Mouse (Mus musculus) B cell, adult 2 months (primary cell): Measurements from ENCODE around the gene Slc35a3.

Experiments used
- DNase-seq, 2 experiments: peaks; one replicate each; pipeline ENCODE4 v3.0.0; 2022

Gene Slc35a3

DNA sequence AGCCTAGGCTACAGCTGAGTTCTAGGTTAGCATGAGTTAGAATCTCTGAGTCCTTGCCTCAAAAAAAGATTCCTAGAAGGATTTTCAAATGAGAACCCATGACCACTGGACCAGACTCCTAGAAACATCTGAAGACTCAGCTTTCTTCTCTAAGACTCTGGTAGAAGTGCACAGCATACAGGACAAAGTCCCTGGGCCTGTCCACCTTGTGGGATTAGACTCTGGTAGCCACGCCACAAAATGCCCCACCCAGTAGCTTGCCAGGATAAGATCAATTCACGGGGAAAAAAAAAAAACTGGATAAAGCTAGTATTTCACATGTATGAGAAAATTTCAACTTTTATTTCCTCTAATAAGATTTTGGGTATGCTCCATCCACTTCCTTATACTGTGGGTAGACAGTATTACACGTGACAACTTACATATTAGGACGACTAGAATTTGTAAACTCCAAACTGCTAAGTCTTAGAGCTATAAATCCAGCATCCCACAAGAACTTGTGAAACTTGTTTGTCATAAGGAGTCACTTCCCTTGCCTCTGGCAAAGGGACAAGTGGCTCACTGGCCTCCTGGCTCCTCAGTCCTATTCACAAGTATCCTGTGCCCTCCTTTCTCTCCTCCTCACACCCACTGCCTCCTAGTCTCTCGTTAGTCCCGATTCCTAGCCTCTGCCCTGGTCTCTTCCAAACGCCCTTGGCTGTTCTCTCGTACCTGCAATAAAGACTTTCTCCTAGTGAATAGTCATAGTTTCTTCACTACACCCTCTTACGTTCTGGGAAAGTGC is 74.7 kb downstream of the Slc35a3 start:
- no peak for DNase-seq

DNA sequence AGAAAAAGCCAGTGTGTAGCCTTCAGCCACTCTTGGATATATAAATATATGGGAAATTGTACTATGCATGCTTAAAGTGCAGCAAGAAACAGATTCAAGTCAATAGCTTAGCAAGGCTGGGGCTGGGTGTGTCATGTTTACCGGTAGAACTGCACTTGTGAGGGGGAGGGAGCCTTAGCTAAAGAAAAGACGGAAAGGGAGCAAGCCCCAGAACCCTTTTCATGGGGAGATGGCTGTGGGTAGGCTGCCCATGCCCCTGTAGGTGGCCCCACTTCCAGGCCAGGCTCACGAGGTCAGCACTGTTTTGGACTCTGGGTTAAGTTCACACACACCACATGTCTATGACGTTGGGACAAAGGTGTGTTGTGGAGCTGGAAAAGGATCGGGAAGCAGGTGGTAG is 76.8 kb downstream of the Slc35a3 start:
- DNase-seq = no peak

DNA sequence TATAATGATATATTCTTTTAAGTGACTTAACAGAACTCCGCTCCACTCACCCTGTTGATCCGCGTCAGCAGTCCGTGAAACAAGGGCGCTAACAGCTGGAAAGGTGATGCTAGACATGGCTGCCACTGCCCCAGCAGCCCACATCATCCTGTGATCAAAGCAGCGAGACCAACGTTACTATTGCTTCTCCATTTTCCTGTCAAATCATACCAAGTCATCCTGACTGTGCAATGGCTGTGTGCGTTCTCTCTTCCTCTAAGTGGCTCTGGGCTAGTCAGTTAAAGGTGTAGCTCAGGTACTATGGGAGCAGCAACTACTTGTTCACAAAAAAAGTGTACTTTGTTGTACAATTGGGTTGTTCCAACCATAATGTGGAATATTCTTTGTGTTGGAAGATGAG is 77.8 kb downstream of the Slc35a3 start:
- DNase-seq = no peak

DNA sequence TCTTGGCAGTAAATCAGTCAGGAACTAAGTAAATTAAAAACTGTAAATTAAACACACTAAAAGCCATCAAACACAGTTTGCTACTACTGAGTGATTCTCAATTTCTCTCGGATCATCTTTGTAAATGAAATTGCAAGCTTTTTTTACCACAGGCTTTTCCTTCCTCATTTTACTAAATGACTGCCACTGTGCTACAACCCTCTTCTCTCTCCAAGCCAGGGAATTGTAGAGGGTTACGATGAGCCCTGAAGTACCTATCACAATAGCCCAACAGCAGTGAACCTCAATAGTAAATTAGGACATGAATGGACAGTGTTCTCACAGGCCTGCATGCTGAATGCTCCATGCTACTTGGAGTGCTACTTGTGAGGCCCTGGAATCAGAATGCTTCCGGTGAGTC is 78.5 kb downstream of the Slc35a3 start:
- DNase-seq = no peak

DNA sequence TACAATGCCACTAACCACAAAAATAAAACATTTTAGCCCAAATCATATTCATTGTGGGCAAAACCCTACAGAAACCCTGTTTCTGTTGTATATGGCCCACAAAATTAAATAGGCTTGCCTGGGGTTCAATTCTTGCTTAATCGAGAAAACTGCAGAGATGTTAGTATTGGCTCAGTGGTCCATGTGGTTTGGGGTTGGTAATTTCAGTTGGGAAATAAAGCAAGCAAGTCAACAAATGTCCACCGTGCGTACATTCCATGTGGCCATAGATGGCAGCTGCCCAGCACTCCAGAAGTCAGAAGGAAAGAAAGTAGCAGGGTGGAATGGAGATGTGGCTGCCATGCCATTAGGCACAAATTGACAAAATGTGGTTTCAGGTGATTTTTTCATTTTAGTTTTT is 79.7 kb downstream of the Slc35a3 start:
- no peak for DNase-seq

DNA sequence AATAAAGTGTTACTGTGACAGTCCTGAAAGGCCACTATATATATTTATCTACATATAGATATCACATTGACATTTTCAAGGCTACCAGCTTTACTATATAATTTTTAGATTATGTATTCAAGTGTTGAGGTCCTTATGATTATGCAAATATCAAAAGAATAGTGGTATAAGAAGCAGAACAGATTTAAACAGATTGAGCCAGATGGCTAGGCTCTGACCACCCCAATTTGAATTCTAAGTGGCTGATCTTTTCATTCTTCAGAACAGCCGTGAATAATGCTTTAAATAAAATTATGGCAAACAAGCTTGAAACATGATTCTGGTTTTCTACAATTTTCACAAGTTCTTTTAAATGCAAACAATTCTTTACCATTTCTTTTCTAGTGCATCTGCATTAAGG is 81.2 kb downstream of the Slc35a3 start:
- DNase-seq = no peak

DNA sequence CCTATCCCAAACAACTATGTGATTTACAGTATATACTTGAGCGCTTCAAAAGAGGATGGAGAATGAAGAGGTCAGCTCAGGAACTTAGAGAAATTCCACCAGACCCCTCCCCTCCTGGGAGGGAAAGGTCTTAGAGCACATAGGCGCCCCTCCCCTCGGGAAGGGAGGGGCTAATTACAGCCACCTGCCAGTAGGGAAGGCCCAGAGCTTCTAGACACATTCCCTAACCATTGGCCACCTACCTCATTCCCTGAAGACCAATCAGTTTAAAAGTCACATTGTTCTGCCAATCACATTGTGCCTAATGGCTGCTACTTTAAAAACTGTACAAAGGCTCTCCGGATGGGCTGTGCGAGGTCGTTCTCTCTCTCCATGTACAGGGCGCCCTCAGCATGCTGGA is 90.0 kb downstream of the Slc35a3 start:
- DNase-seq = no peak

DNA sequence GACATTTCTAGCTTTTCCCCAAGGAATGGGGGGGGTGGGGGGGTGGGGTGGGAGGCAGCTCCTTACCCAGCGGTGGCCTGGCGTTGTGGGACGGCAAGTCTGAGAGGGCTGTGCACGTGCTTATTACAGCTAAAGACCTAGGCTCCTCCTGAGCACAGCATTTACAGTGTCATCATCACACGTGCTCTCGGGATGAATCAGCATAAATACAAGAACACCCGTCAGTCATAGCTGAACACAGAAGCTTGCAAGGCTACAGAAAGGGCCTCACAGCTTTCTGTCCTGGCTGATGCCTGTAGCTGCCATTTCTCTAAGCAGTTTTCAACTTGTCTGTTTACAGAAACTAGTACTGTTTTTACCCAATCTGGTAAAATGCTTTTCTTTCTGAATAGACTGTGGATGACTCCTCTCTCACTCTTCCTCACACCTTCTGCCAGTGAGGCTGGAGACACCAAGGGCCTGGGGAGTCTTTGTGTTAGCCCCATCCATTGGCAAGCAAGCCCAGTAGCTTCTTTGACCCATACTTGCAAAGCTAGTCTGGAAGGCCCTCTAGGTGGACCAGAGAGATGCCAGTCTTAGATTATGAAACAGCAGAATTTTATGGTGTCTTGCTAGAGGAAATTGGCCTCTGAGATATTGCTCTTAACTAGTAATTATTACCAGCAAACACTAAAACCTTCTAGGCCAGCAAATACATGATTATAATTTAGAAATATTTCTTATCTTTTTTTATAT is 91.8 kb downstream of the Slc35a3 start:
- DNase-seq = no peak
